Mouse (Mus musculus) megakaryocyte-erythroid progenitor cell, adult 5-6 weeks (primary cell): ENCODE results near the gene Tmc8. TPM values are rescaled to one million over a fixed set of nuclear protein-coding genes. Genes with fewer than 3 reads are reported as not detected.

Source experiments
- ATAC-seq: replicated peaks from 2 replicates; pipeline ENCODE4 v1.8.0; 2016; ENCODE audit warnings: mild to moderate bottlenecking, inconsistent platforms; ENCODE audit not compliant: severe bottlenecking, poor library complexity, low FRiP score, low TSS enrichment
- total RNA-seq, 2 experiments: library from RNA; stranded (forward) in 1 of 2; stranded (reverse) in 1 of 2; fragments of 200-1000, 215-1000 nt in 1 of 2; fragments of >200 nt in 1 of 2; fragmentation: Nextera tagmentation in 1 of 2; gene quantifications; 2 replicates each; pipeline ENCODE4 v1.2.3; 2014 to 2017

The Tmc8 gene
- total RNA-seq (2014; fragmentation: Nextera tagmentation) = 16.2 and 38.2 TPM in 2 replicates
- total RNA-seq (2017) = 7.3 and 11.3 TPM in 2 replicates

GRCm38 (mm10) chr11:117781993-117782704, at the start of gene Tmc8, which contains the start of gene Tmc6:
Tmc8 (plus strand) TSS chr11:117782076.
Tmc6 (minus strand) TSS chr11:117782198.
- ATAC-seq = peak; percentile 11

- ATAC-seq = no peak
Observed at GRCm38 (mm10) chr11:117736037-117736689, 45.7 kb upstream of the Tmc8 start.

- no peak for ATAC-seq
Observed at GRCm38 (mm10) chr11:117738123-117738522, 43.8 kb upstream of the Tmc8 start.

- ATAC-seq = no peak
Observed at GRCm38 (mm10) chr11:117741128-117741527, 40.7 kb upstream of the Tmc8 start.

GRCm38 (mm10) chr11:117742243-117742642, 39.6 kb upstream of the Tmc8 start:
- ATAC-seq = no peak

GRCm38 (mm10) chr11:117742715-117743114, 39.2 kb upstream of the Tmc8 start:
- ATAC-seq = no peak

- ATAC-seq = peak; percentile 53
Observed at GRCm38 (mm10) chr11:117743454-117744030, 38.3 kb upstream of the Tmc8 start.

GRCm38 (mm10) chr11:117748628-117749027, 33.2 kb upstream of the Tmc8 start:
- ATAC-seq = no peak

GRCm38 (mm10) chr11:117749414-117749813, 32.5 kb upstream of the Tmc8 start:
- 0 out of 2 replicates have a peak, but pooled peaks have one; percentile 22 for ATAC-seq

- no peak for ATAC-seq
Observed at GRCm38 (mm10) chr11:117751544-117751943, 30.3 kb upstream of the Tmc8 start.

GRCm38 (mm10) chr11:117755891-117756290, 26.0 kb upstream of the Tmc8 start:
- no peak for ATAC-seq

- ATAC-seq = no peak
Observed at GRCm38 (mm10) chr11:117759267-117759666, 22.6 kb upstream of the Tmc8 start.

- ATAC-seq = no peak
Observed at GRCm38 (mm10) chr11:117760374-117761119, 21.3 kb upstream of the Tmc8 start.

- no peak for ATAC-seq
Observed at GRCm38 (mm10) chr11:117761801-117762200, 20.1 kb upstream of the Tmc8 start.

GRCm38 (mm10) chr11:117762246-117762645, 19.6 kb upstream of the Tmc8 start:
- no peak for ATAC-seq

GRCm38 (mm10) chr11:117764319-117764718, 17.6 kb upstream of the Tmc8 start:
- no peak for ATAC-seq

- no peak for ATAC-seq
Observed at GRCm38 (mm10) chr11:117765361-117765760, 16.5 kb upstream of the Tmc8 start.

GRCm38 (mm10) chr11:117766275-117766674, 15.6 kb upstream of the Tmc8 start:
- ATAC-seq = no peak

- no peak for ATAC-seq
Observed at GRCm38 (mm10) chr11:117768725-117769682, 12.9 kb upstream of the Tmc8 start.
